Mouse (Mus musculus) adrenal gland, postnatal 4 days (tissue): ENCODE results near the gene Pomp. TPM values are rescaled to one million over a fixed set of nuclear protein-coding genes. Genes with fewer than 3 reads are reported as not detected.
A peak's percentile ranks its signal among the peaks of the same experiment; 100 is the strongest.

Experiments used
- DNase-seq, 2 experiments: peaks; one replicate each; pipeline ENCODE4 v3.0.0; 2021 to 2022; ENCODE audit warnings: low spot score in 2 of 2, mixed read lengths in 2 of 2
- long read RNA-seq, 2 experiments: library from polyadenylated mRNA; stranded (forward); transcript quantifications; one replicate each; pipeline ENCODE4 v2.0.0; 2021
- total RNA-seq, 2 experiments: library from RNA; stranded (reverse); gene quantifications; 2 replicates each; pipeline ENCODE4 v1.2.3; 2021

The Pomp gene
- total RNA-seq: 100 to 1,000 TPM; 147 to 177 TPM
- long read RNA-seq, experiment 1, transcript Pomp-201 (6 exons, 1,579 nt): major isoform, 171 of 204 reads
- long read RNA-seq, experiment 1, partial matches to known transcripts: 24 of 204 reads
- long read RNA-seq, experiment 1, other reads (novel, unspliced or antisense): 7 of 204 reads
- long read RNA-seq, experiment 2, transcript Pomp-201 (6 exons, 1,579 nt): major isoform, 128 of 172 reads
- long read RNA-seq, experiment 2, partial matches to known transcripts: 15 of 172 reads
- long read RNA-seq, experiment 2, other reads (novel, unspliced or antisense): 28 of 172 reads

- DNase-seq: peak; percentile 72 to 79
Measured at GRCm38 (mm10) chr5:147860449-147861261, at the start of gene Pomp. Gene Pomp, plus strand, starts transcription at chr5:147860461.

DNA sequence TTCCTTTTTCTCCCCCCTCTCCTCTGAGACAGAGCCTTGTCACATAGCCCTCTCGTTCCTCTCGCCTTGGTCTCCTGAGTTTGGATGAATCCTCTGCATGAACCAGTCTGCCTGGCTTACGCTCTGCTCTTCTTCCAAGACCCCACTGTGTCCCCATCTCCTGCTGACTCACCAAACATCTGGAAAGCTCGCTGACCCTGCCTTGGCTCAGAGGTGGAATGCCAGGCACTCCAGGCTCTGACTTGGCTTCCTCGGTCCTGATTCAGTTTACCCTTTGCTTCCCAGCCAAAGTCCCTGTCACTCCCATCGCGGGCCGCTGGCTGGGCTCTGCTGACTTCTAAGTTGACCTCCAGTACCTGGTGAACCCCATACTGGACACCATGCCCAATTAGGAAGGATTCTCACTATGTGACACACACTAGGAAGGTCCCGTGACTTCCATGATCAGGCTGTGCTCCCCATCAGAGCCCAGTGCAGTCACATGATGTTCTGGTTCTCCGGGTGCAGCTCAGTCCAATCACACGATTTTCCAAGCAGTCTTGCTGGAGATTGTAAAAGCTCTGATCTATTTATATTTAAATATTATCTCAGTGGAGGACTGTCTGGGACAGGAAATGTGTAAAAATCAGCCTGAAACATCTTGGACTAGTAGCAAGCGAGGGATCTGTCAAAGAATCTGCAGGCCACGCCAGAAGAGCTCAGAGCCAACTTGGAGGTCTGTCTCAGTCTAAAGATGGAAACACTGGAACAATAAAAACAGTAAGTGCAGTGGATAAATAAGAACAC, 47.8 kb upstream of the Pomp start:
- DNase-seq: no peak

GRCm38 (mm10) chr5:147814971-147815370, 45.3 kb upstream of the Pomp start:
- no peak for DNase-seq

GRCm38 (mm10) chr5:147815592-147815991, 44.7 kb upstream of the Pomp start:
- DNase-seq: no peak

DNA sequence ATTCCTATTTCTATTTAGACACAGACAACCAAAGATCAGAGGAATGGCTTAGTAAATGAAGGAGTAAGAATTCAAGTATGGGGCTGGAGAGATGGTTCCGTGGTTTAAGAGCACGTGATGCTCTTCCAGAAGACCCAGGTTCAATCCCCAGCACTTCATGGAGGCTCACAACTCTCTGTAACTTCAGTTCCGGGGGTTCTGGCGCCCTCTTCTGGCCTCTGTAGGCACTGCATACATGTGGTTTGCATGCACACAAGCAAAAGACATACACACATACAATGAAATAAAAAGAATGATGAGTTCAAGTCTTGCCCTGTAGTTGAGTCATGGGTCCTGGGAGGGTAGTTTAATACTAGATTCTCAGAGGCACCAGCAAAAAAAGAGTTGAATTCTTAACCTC, 43.8 kb upstream of the Pomp start:
- DNase-seq: no peak

DNA sequence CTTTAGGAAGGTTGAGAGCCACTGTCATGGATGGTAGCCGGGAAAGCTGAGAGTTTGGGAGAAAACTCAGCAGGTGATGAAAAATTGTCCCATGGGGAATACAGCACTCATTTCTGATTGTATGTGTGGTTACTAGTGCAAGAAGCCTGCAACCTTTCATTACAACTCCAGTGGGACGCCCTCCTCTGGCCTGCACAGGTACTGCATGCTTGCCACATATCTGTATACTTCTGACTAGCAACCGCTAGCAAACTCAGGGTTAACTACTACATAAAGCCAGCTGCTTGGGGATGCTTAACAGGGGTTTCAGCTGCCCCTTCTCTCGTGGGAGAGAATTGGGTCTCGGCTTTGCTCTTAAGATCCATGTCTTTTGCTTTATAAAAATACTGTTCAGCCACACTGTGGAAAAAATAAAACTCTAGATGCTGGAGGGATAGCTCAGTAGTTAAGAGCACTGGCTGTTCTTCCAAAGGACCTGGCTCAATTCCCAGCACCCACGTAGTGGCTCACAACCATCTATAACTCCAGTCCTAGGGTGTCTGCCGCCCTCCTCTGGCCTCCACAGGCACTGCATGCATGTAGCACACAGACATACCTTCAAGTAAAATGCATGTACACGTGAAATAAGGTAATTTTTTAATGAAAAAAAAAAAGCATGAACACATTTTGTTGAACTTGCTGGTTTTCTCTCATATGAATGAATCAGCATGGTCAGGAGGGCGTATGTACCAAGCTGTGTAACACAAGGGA, 42.3 kb upstream of the Pomp start:
- no peak for DNase-seq

DNA sequence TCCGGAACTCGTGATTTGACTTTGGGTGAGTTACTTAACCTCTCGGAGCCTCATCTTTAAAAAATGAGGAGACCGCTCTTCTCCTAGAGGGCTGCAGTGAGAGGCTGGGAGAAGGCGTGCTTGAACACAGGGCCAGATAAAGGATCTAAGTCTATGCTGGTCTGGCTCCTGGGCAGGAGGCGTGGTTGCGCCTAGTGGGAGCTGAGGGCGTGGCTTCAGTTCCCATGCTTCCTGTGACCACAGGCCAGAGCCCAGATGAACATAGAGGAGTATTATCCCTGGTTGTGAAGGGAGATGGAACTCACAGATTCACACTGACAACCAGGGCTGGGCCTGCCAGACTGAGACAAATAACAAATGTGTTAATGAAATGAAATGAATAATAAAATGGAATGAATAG, 41.4 kb upstream of the Pomp start:
- no peak for DNase-seq

DNA sequence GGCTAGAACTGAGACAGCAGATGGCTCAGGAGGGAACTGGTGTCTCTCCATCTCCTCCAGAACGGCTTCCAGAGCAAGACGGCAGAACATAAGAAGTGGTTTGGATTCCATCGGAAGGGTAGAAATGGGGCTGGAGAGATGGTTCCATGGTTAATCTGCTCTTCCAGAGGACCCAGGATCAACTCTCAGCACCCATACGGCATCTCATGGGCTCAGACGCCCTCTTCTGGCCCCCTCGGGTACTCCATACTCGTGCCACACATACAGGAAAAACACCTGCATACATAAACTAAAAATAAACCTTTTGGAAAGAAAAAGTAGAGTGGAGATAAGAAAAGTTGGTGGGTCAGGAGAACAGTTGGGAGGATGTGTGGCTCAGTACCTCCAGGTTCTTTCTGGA, 40.4 kb upstream of the Pomp start:
- DNase-seq: no peak

DNA sequence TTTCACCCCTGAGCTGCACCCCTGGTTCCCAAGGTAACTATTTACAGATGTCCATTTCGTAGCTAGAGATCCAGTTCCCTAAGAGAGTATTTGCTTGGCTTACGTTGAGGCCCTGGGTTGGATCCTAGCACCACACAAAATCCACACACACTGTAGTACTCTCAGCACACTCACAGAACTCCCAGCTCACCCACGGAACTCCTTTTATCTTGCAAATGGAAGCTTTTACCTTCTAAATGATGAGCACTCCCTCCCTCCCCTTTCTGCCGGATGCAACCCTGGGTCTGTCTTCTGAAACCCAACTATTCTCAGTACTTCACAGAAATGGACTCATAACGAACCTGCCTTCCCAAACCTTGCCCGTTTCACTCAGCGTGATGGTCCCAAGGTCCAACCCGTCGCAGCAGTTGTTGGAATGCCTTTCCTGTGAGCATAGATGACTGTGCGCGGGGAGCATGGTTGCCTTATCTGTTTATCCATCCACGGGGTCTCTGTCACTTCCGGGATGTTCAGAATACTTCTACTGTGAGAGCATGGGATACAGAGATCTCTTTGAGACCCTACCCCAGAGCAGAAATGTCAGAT, 36.1 kb upstream of the Pomp start:
- DNase-seq: no peak

DNA sequence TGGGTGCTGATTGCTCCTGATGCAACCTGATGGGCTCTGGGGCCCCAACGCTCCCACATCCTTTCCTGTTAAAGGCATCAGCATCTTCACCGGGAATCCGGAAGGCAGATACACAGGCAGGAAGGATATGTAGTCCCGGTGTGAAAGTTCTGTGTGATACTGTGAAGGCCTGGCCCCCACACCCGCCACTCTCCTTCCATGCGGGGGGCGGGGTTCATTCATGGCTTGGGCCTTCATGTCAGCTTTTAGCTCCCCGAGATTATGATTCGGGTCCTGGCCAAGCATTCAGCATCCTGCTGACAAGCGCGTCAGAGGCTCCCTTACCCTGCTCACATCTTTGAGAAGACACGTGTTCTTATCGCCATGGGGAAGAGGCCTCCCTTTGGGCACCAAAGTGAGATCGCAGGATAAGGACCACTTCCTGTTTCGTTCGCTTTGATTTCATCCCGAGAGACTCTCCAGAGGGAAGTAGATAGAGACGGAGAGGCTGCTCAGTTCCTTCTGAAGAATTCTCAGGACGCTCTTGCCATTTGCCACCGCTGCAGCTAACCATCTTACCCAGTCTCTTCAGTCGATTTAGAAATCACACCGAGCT, 34.8 kb upstream of the Pomp start:
- no peak for DNase-seq

- DNase-seq: no peak
Measured at GRCm38 (mm10) chr5:147826091-147826490, 34.2 kb upstream of the Pomp start.

- no peak for DNase-seq
Measured at GRCm38 (mm10) chr5:147826546-147826945, 33.7 kb upstream of the Pomp start.

- DNase-seq: no peak
Measured at GRCm38 (mm10) chr5:147828846-147829245, 31.4 kb upstream of the Pomp start.

DNA sequence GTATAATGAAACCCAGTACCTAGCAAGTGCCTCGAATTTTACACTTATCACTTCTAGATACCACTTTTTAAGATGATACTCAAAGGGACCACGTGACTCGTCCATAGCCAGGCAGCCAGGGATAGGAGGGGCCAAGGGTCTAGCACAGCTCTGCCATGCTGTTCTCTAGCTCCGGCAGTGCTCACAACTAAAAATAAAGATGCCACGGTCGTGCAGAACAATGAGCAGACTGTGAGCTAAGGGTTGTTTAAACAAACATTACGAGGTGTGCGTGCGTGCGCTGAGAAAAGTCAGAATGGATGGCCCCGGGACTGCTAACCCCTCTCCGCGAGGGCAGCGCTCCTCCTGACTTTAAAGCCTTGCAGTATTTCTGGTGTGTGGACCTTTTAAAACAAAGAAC, 27.4 kb upstream of the Pomp start:
- no peak for DNase-seq

GRCm38 (mm10) chr5:147834841-147835500, 25.3 kb upstream of the Pomp start:
- no peak for DNase-seq

- DNase-seq: no peak
Measured at GRCm38 (mm10) chr5:147839418-147839817, 20.8 kb upstream of the Pomp start.

DNA sequence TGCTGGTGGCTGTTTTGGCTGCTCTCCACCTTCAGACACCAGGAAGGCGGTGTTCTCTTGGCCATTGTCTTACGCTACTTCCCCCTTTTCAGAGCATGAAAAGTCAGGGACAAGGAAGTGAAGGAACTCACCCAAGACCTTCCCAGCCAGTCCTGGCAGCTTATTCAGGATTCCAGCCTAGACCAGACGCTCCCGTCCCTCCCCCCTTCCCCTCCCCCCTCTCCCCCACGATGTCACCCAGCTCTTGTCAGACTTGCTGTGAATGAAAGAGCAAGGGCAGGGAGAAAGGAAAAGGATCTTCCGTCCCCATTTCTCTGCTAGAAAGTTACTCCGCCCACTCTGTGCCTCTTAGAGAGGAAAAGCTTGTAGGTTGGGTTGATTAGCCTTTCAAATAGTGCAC, 16.9 kb upstream of the Pomp start:
- no peak for DNase-seq

- DNase-seq: no peak
Measured at GRCm38 (mm10) chr5:147845319-147845718, 14.9 kb upstream of the Pomp start.

- DNase-seq: no peak
Measured at GRCm38 (mm10) chr5:147847361-147847760, 12.9 kb upstream of the Pomp start.
